Mouse (Mus musculus) mature B cell (primary cell): ENCODE measurements around the gene E130308A19Rik.

Experiments
- in situ Hi-C: fragments of 300-500 bp; cut with MboI; formaldehyde crosslinking; loops from 2 replicates; pipeline ENCODE4 v1.14.3; 2019

E130308A19Rik gene

DNA sequence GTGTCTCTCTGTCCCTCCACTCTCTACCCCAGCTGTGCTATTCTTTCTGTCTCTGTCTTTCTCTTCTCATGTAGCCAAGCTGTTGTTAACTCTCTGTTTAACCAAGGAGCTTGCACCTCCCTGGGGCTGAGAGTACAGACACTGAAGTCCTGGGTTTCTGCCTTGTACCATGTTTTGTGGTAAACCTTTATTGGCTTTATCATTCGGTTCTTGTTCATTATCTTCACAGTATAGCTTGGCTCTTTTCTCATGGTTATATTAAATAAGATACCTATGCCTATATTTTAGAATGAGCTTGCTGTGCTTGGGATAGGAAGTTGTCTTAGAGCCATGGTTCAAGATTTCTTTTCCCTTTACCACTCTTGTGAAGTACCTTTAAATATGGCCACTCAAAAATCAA is 8.5 kb downstream of the E130308A19Rik start:
- in situ Hi-C loops, result no loop called here

- in situ Hi-C loops, result no loop called here
Observed at GRCm38 (mm10) chr4:59639163-59639562, 13.2 kb downstream of the E130308A19Rik start.

- in situ Hi-C loops, result no loop called here
Observed at GRCm38 (mm10) chr4:59640720-59641119, 14.7 kb downstream of the E130308A19Rik start.

DNA sequence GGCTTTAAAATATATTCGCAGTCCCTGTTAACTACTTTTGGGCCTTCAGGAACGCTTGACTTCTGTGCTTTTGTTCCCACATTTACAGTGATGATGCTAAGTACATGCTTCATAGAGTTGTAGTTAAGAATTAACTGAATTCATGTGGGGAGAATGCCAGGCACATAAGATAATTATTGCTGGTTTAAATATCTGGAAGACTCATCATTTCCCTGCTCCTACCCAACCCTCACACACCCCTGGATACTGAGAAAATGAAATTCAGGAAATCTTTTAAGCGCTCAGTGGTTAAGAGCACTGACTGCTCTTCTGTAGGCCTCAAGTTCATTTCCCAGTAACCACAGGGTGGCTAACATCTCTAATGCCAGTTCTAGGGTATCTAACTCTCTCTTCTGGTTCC is 16.0 kb downstream of the E130308A19Rik start:
- in situ Hi-C loops, result no loop called here

GRCm38 (mm10) chr4:59642657-59643056 is 16.6 kb downstream of the E130308A19Rik start:
- in situ Hi-C loops, result no loop called here

DNA sequence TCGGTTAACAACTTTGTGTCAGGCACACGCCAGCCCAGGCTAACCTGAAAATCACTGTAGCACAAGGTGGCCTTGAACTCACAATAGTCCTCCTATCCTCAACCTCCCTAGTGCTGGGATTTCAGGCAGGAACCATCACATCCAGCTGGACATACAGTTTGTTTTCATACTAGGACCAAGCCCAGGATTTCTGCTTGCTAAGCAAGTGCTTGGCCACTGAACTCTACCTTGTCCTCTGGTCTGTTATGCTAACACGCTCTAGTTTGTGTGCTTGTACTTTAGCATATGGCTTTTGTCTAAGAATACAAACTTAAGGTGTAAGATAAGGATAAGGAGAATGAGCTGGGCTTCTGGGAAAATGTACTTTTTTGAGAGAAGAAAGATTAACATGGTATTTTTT is 18.4 kb downstream of the E130308A19Rik start:
- in situ Hi-C loops, result no loop called here

- in situ Hi-C loops, result no loop called here
Observed at GRCm38 (mm10) chr4:59644992-59645391, 19.0 kb downstream of the E130308A19Rik start.

- in situ Hi-C loops, result no loop called here
Observed at GRCm38 (mm10) chr4:59645610-59646009, 19.6 kb downstream of the E130308A19Rik start.

DNA sequence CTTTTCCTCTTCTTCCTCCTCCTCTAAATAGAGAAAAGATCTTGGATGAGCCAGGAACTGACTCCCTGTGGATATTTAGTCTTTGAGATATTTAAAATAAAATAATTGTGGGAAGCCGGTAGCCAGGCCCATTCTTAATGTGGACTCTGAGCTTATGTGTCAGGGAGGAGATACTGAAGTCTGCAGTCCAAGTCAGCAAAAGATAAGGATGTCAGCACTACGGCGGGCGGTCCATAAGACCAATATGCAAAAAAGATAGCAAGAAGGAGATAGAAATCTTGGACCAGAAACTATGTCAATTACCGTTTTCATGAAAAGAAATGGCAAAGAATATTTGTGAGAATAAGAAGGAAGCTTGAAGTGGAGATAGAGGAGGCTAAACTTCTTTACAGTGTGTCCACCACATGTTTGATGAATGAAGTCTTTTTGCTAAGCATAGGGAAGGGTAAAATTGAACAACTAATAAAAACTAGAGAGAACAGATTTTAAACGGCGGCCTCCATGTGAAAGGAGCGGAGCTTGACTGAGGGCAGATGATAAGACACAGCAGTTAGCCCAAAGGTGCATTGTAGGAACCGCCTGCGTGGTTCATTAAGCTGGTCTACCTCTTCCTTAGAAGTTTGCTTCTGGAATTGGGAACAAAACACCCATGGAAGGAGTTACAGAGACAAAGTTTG is 20.1 kb downstream of the E130308A19Rik start:
- in situ Hi-C loops, result no loop called here

GRCm38 (mm10) chr4:59649119-59649518 is 23.1 kb downstream of the E130308A19Rik start:
- in situ Hi-C loops, result no loop called here

DNA sequence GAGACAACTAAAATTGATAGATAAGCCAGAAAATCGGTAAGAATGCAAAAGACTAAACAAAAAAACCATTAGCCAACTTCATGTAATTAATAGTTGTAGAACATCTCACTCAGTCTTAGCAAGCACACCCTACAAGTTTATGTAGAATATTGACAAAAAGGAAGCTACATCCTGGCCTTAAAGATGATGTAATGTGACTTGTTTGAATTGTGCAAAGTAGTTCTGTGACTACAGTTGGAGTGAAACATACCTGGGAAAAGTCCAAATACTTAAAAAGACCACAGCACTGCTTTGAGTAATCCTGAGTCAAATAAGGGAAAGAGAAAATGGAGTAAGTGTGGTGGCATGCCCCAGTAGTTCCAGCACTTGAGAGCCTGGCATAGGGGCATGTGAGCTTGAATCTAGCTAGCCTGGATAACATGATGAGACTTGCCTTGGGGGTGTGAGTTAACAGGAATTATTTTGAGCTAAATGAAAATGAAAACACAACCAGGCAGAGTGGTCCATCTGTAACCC is 26.2 kb downstream of the E130308A19Rik start:
- in situ Hi-C loops, result no loop called here

DNA sequence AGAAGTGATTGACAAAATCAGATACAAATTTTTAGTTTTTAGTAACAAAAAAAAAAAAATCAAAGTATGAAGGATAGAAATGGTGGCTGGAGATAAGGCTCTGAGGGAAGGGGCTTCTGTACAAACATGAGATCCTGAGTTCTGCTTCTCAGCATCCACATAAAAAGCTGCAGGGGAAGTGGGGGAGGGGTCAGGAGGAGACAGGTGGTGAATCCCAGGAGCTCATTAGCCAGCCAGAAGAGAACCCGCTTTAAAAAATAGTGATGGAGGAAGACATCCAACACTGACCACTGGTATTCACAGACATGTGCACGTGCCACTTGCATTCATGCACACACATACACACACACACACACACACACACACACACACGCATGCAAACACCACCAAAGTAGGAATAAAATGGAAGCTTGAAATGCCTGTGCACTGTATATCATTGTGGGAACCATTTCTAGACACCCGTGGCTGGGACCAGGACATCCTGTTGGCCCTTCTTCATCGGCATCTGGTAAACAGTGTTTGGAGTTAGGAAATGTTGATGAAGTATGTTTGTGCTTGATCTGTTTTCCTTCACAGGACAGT is 30.1 kb downstream of the E130308A19Rik start:
- in situ Hi-C loops, result no loop called here

GRCm38 (mm10) chr4:59662163-59662562 is 36.2 kb downstream of the E130308A19Rik start:
- in situ Hi-C loops, result no loop called here

GRCm38 (mm10) chr4:59663451-59663850 is 37.4 kb downstream of the E130308A19Rik start:
- in situ Hi-C loops, result no loop called here

- in situ Hi-C loops, result no loop called here
Observed at GRCm38 (mm10) chr4:59666550-59667317, 40.7 kb downstream of the E130308A19Rik start.

- in situ Hi-C loops, result no loop called here
Observed at GRCm38 (mm10) chr4:59668050-59668449, 42.0 kb downstream of the E130308A19Rik start.

DNA sequence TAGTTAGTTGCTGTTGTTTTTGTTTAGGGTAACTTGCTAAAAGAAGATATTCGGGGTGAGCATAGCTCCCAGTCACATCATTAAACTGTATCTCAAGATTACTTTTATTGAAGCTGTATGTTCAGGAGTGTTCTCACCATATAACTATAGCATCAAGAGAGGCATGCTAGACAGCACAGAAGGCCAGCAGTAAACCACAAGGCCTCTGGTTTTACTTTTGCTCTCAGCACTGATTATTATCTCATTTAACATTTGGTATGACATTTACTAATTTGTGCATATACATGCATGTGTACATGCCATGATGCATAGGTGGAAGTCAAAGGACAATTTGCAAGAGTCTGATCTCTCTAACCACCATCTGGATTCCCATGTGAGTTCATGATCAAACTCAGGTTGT is 43.1 kb downstream of the E130308A19Rik start:
- in situ Hi-C loops, result no loop called here

DNA sequence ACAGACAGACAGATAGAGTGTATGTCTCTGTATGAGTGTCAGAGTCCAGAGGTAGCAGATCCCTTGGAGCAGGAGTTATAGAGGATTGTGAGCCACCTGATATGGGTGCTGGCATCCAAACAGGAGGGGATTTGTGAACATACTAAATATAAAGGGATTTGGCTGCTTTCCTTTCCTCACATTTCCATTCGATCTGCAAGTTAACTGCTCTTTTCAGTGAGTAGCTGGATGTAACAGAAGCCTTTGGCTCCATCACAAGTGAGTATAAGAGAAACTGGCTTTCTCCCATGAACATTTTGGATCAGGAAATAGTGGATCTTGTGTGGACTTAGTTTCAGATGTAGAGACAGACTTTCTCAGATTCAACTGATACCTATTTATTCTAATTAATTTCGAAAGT is 44.0 kb downstream of the E130308A19Rik start:
- in situ Hi-C loops, result no loop called here

GRCm38 (mm10) chr4:59673423-59674117 is 47.6 kb downstream of the E130308A19Rik start:
- in situ Hi-C loops, result no loop called here

GRCm38 (mm10) chr4:59674929-59675679 is 49.1 kb downstream of the E130308A19Rik start:
- in situ Hi-C loops, result no loop called here

DNA sequence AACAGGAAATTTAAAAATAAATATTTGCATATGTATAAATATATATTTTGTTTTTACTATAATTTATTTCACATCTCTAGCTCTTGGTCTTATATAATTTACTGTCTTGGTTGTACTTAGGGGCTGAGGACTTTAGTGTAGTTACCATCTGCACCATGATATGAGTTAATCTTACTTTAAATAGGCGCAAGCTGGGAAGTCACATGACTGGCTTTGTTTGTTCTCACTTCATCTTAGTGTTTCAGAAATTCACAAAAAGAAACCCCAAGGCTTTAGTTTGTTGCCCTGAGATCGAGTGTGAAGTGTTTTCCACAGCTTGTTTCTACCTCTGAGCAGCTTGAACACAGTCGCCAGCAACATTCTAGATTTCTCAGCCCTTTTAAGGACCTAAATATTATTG is 49.7 kb downstream of the E130308A19Rik start:
- in situ Hi-C loops, result no loop called here
